Mouse (Mus musculus): Measurements from ENCODE around the gene Taz. TPM values are rescaled to one million over a fixed set of nuclear protein-coding genes. Genes with fewer than 3 reads are reported as not detected.
A peak's percentile ranks its signal among the peaks of the same experiment; 100 is the strongest.

Taz gene
- 86.8 and 90.3 TPM in 2 replicates for polyA plus RNA-seq (2015; fragmentation: Nextera tagmentation; extraction: Ambion mirVana)

DNA sequence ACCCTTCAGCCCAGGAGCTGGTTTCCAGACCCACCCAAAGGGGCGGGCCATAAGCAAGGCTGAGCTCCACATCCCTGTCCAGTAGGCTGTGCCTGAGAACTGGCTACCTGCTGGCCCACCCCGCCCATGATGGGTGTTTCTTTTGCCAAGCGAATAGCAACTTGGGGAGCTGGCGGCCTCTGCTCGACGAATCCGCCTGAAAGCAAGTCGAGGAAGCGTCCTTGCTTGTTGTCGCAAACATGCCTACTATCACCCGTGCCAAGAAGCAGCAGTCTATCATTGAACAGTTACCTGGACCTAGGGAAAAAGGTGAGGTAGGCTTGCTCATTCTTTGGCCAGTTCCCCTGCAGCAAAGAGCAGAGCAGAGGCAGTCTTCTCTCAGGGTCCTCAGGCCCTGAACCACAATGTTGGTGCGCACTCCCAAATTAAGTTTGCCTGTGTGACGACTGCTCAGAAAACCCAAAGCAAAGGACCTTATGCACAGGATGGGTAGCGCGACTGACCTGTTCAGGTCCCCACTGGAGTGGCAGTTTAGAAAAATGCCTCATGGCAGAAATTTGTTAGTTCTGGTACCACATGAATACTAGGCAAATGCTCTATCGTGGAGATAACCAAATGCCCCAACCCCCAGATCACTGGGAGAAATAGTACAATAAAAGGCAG lies at the start of gene Taz, which contains the start of gene Dnase1l1:
Gene Taz (plus strand): TSS at position 181 of the 663 bp plus-strand sequence.
Gene Dnase1l1 (minus strand): TSS at position 606 of the 663 bp plus-strand sequence.
- Histone ChIP-seq H3K27me3 (replicated peaks) (no peaks in the 10 kb centered on the region), H3K9me3 (no peaks in the 10 kb centered on the region), H3K27ac (peak within 1 kb of the TSS; percentile 85), H3K36me3 (replicated peaks) (no peaks in the 10 kb centered on the region), H3K4me3 (peak within 1 kb of the TSS; percentile 60), H3K4me2 (peak within 1 kb of the TSS; percentile 72), H3K9ac (peak within 1 kb of the TSS; percentile 73), H3K4me1 (peaks cover 16% of the 10 kb centered on the region)
- ATAC-seq (replicated peaks): peak; percentile 73
- WGBS: 23% methylated on average over 16 of the region's 16 CpGs

DNA sequence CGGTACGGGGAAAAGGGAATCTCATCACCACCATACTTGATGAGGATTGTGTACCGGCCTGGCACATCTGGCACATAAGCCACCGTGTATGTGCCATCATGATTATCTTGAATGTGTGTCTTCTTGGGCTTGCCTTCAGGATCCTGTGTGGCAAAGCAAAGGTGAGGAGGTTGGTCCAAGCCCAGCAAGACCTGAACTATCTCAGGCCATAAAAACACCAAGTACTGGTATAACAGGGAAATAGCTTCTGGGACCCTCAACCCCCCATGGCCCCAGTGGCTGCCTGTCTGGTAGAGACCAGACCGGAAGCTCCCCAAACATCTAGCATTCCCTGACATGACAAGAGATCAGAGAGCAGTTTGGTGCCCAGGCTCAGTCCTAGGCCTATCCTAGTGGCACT lies 48.5 kb upstream of the Taz start:
- 94% methylated on average over 5 of the region's 5 CpGs for WGBS
- Histone ChIP-seq H3K4me3 (no peak overlapping the region), H3K9ac (no peak overlapping the region), H3K4me2 (no peak overlapping the region), H3K9me3 (no peaks in the 10 kb centered on the region), H3K27ac (no peak overlapping the region), H3K27me3 (replicated peaks) (no peaks in the 10 kb centered on the region), H3K36me3 (replicated peaks) (peaks cover 32% of the 10 kb centered on the region), H3K4me1 (no peaks in the 10 kb centered on the region)
- ATAC-seq (replicated peaks): no peak

DNA sequence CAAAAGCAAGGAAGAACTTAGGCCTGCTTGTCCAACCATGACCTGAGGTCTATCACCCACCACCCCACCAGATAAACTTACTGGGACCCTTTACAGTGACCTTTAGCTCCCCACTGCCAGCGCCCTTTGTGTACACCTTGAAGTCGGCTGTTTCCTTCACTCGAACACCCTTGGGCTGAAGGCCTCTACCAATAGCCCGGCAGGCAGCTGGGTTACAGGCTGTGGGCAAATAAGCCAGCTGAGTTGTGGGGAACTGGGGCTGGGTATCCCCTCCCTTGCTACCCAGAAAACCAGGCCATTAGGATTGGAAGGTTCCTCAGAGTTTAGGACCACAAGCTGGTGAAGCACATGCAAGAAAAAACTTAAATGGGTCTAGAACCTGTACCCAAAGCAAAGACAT lies 41.4 kb upstream of the Taz start:
- no peak for ATAC-seq (replicated peaks)
- H3K36me3 ChIP-seq (replicated peaks): peaks cover 28% of the 10 kb centered on the region
- no peak overlapping the region for H3K27ac ChIP-seq
- peaks cover 16% of the 10 kb centered on the region for H3K4me1 ChIP-seq
- no peaks in the 10 kb centered on the region for H3K27me3 ChIP-seq (replicated peaks)
- H3K4me3 ChIP-seq: no peak overlapping the region
- no peak overlapping the region for H3K4me2 ChIP-seq
- no peak overlapping the region for H3K9ac ChIP-seq
- WGBS: 93% methylated on average over 4 of the region's 4 CpGs
- H3K9me3 ChIP-seq: no peaks in the 10 kb centered on the region

DNA sequence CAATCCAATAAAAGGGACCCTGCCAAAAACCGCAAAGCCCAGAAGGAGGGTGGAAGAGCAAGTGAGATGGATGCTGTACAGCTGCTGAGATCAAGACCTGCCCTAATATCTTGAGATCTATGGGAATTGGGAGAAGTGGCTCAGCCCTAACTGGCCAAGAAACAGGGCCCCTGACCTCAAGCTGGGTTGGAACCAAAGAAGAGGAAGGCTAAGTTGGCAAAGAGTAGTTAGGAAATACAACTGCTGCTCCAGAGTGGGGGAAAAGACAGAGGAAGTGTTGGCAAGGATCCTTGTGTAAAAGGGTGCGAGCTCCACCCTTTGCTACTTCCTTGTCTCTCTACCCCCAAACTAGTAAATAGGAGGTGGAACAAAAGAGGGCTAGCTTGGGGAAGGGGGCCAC lies 38.3 kb upstream of the Taz start:
- ATAC-seq (replicated peaks): no peak
- peak overlapping the region; percentile 57 for H3K4me3 ChIP-seq
- no peaks in the 10 kb centered on the region for H3K9me3 ChIP-seq
- peaks cover 18% of the 10 kb centered on the region; the same call in 1 of the 2 replicates for H3K36me3 ChIP-seq (replicated peaks)
- H3K27ac ChIP-seq: no peak overlapping the region
- WGBS: 100% methylated on average over 2 of the region's 2 CpGs
- peak overlapping the region; percentile 57 for H3K4me2 ChIP-seq
- H3K9ac ChIP-seq: peak overlapping the region; percentile 58; the same call in 1 of the 2 replicates
- H3K27me3 ChIP-seq (replicated peaks): no peaks in the 10 kb centered on the region
- peaks cover 16% of the 10 kb centered on the region for H3K4me1 ChIP-seq

DNA sequence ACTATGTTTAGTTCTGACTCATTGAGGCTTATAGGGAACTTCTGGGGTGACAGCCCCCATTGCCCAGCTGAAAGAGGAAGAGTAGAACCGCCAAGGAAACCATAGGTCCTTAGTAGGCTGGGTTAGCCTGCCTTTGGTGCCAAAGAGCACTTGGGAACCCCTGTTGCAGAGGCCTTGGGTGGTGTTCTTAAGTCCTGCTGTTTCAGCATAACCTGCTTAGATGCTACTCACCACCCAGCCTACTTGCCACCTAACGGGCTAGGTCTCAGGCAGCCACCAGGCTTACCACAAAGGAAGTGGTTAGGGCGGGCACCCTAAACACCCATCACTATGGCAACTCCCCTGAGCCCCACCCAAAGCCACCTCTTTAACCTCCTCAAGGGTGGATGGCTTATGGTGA lies 37.9 kb upstream of the Taz start:
- no peak overlapping the region for H3K27ac ChIP-seq
- WGBS: 53% methylated on average over 3 of the region's 3 CpGs

DNA sequence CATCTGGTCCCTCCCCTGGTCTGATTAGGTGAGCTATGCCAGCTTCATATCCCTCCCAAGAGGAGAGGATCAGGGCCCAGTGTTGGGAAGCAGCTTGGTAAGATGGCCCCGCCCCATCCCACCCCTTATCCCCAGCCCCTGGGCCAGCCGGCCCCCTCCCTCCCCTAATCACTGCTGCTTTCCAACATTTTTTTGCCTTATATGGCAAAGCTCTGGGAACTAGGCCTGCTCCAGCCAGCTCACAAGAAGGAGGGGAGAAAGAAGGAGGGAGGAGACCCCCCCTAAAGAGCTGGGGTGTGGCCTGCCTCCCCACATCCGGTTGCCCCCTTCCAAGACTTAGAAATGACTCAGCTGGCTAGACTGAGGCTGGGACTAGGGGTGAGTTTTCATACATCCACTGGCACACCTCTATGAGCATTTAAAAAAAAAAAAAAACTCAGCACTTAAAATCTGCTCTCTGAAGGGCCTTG lies 37.1 kb upstream of the Taz start:
- 21% methylated on average over 3 of the region's 3 CpGs for WGBS
- no peaks in the 10 kb centered on the region for H3K9me3 ChIP-seq
- 0 out of 2 replicates have a peak, but pooled peaks cover 10% of the 10 kb centered on the region for H3K36me3 ChIP-seq (replicated peaks)
- peaks cover 19% of the 10 kb centered on the region for H3K4me1 ChIP-seq
- H3K4me3 ChIP-seq: peak overlapping the region; percentile 57
- peak; percentile 17 for ATAC-seq (replicated peaks)
- H3K4me2 ChIP-seq: peak overlapping the region; percentile 57
- peak overlapping the region; percentile 58 for H3K9ac ChIP-seq
- H3K27me3 ChIP-seq (replicated peaks): no peaks in the 10 kb centered on the region
- peak overlapping the region; percentile 89 for H3K27ac ChIP-seq

More for the DNA sequence above, 37.9 kb upstream of the Taz start:
- ATAC-seq (replicated peaks): no peak
- H3K9ac ChIP-seq: peak overlapping the region; percentile 58; the same call in 1 of the 2 replicates
- peaks cover 18% of the 10 kb centered on the region; the same call in 1 of the 2 replicates for H3K36me3 ChIP-seq (replicated peaks)
- H3K9me3 ChIP-seq: no peaks in the 10 kb centered on the region
- peak overlapping the region; percentile 57 for H3K4me3 ChIP-seq
- H3K4me2 ChIP-seq: peak overlapping the region; percentile 57
- no peaks in the 10 kb centered on the region for H3K27me3 ChIP-seq (replicated peaks)
- peaks cover 16% of the 10 kb centered on the region for H3K4me1 ChIP-seq

DNA sequence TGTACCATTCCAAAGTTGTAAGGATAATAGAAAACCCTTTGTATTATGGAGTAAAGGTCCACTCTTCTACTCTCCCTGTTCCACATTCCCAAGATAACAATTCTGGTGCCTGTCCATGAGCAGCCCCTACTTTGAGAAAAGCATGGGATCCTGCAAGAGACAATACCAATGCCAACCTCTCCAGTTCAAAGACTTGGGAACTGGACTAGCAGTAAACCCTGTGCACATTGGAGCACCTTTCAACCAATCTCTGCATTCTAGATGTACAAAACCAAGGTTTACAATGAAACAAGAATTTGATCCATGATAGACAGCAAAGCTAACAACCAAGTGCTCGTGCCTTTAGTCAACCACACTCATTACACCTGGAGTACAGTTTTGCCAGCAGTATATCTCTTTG lies 36.6 kb upstream of the Taz start:
- peak overlapping the region; percentile 57 for H3K4me3 ChIP-seq
- no peaks in the 10 kb centered on the region for H3K9me3 ChIP-seq
- 0 out of 2 replicates have a peak, but pooled peaks cover 9% of the 10 kb centered on the region for H3K36me3 ChIP-seq (replicated peaks)
- H3K27me3 ChIP-seq (replicated peaks): no peaks in the 10 kb centered on the region
- H3K4me2 ChIP-seq: peak overlapping the region; percentile 57
- peak overlapping the region; percentile 89 for H3K27ac ChIP-seq
- peaks cover 19% of the 10 kb centered on the region for H3K4me1 ChIP-seq
- no peak for ATAC-seq (replicated peaks)
- 22% methylated on average over 1 of the region's 1 CpGs for whole genome bisulfite sequencing
- peak overlapping the region; percentile 58 for H3K9ac ChIP-seq

DNA sequence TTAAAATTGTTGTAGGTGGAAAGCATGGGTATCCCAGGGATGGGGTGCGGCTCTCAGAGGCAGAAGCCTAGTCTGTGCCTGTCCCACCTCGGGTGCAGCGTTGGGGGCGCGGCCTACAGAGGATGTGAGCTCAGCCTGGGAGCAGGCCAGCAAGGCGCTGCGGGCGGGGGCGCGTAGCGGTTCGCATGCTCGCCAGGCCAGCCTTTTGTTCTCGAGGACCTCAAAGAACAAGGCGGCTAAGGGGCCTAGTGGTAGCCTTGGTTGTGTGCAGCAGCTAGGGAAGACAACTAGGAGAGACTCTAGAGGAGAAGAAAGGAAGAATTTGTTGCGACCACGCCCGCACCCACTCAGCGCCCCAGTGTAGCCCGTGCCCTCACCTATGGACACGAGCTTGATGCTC lies 36.0 kb upstream of the Taz start:
- peak overlapping the region; percentile 57 for H3K4me2 ChIP-seq
- no peaks in the 10 kb centered on the region for H3K27me3 ChIP-seq (replicated peaks)
- ATAC-seq (replicated peaks): peak; percentile 65
- H3K4me3 ChIP-seq: peak overlapping the region; percentile 57
- H3K27ac ChIP-seq: peak overlapping the region; percentile 89
- H3K36me3 ChIP-seq (replicated peaks): 0 out of 2 replicates have a peak, but pooled peaks cover 9% of the 10 kb centered on the region
- peak overlapping the region; percentile 58 for H3K9ac ChIP-seq
- no peaks in the 10 kb centered on the region for H3K9me3 ChIP-seq
- H3K4me1 ChIP-seq: peaks cover 19% of the 10 kb centered on the region
- 24% methylated on average over 21 of the region's 21 CpGs for WGBS

DNA sequence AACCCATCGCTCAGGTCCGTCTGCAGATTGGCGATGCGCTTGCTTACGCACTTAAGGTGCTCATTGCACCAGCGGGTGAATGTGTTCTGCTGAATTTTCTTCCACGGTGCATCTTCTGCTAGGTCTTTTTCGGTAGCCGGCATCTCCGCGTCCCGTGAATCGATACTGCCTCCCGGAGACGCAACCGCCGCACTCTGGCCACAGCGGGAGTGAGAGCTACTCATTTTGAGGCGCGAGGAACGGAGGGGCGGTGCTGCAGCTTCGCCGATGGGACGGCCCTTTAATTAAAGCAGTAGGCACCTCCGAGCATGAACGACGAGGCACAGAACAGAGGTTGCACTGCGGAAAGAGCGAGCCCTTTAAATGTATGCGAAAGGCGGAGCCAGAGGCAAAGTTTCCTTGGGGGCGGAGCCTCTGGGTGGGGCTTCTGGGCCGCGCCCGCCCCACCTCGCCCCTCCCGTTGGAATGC lies 35.5 kb upstream of the Taz start:
- Histone ChIP-seq H3K36me3 (replicated peaks) (0 out of 2 replicates have a peak, but pooled peaks cover 8% of the 10 kb centered on the region), H3K27me3 (replicated peaks) (no peaks in the 10 kb centered on the region), H3K4me3 (peak overlapping the region; percentile 57), H3K9ac (peak overlapping the region; percentile 58), H3K4me1 (peaks cover 19% of the 10 kb centered on the region), H3K4me2 (peak overlapping the region; percentile 57), H3K27ac (peak overlapping the region; percentile 89), H3K9me3 (no peaks in the 10 kb centered on the region)
- peak; percentile 92 for ATAC-seq (replicated peaks)
- 23% methylated on average over 38 of the region's 38 CpGs for WGBS

DNA sequence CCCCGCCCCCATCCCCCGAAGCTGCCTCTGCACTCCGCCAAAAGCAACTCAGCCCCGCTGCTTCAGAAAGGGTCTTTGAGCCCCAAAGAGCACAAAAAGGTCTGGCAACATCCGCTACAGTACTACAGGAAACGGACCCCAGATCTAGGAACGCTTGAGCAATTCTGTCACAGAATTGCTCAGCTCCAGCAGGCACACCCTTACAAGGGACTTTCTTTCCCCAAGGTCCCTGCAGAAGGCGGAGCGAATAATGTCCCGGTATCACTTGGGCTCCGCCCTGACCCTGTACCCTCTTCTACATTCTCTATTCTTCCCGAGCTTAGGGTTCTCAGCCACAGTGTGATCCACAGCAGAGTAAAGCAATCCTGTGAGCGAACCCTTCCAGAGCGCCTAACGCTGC lies 35.0 kb upstream of the Taz start:
- 0 out of 2 replicates have a peak, but pooled peaks cover 3% of the 10 kb centered on the region for H3K36me3 ChIP-seq (replicated peaks)
- peak; percentile 18 for ATAC-seq (replicated peaks)
- H3K9ac ChIP-seq: no peak overlapping the region
- peak overlapping the region; percentile 57 for H3K4me2 ChIP-seq
- no peaks in the 10 kb centered on the region for H3K9me3 ChIP-seq
- 21% methylated on average over 15 of the region's 15 CpGs for WGBS
- no peaks in the 10 kb centered on the region for H3K27me3 ChIP-seq (replicated peaks)
- H3K4me1 ChIP-seq: peaks cover 19% of the 10 kb centered on the region
- H3K27ac ChIP-seq: peak overlapping the region; percentile 89
- H3K4me3 ChIP-seq: peak overlapping the region; percentile 57

DNA sequence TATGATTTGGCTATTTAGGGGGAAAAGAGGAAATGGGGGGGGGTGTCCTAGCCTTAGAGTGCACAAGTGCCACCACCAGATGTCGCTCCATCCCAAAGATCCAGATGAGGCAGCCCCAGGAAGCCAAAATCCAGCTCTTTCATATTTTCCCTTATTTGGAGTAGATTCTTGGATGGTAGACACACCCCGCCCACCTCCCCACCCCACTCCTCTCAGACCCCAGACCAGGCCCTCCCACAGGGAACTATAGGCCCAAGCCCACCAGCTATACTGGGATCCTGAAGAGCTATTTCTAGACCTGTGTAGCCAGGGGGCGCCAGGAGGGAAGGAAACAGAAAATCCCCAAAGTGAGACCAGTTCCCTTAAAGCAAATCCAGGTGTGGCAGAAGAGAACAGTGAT lies 33.1 kb upstream of the Taz start:
- 21% methylated on average over 3 of the region's 3 CpGs for WGBS
- Histone ChIP-seq H3K4me3 (no peak overlapping the region), H3K4me1 (peaks cover 8% of the 10 kb centered on the region; the same call in 1 of the 2 replicates), H3K27me3 (replicated peaks) (no peaks in the 10 kb centered on the region), H3K27ac (peak overlapping the region; percentile 3; the same call in 1 of the 2 replicates), H3K36me3 (replicated peaks) (no peaks in the 10 kb centered on the region), H3K9me3 (no peaks in the 10 kb centered on the region), H3K4me2 (peak overlapping the region; percentile 72), H3K9ac (no peak overlapping the region)
- ATAC-seq (replicated peaks): no peak

DNA sequence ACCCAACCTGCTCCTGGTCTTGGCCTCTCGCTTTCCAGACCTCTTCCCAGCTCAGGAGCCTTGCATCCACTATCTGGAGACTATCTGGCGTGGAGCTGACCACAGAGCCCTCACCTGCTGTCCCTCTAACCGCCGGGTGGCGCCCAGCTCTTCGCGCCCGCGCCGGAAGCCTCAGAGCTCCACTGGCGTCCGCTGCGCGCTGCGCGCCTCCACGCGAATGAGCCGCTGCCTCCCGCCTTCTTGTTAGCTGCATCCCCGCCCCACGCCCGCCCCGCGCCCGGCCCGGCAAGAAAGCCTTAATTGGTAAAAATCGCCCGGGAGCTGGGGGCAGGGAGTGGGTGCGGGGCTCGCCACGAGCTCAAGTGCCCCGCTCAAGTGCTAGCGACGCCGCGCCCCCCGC lies 32.1 kb upstream of the Taz start, which contains the start of gene Flna:
Gene Flna (minus strand): TSS at position 206 of the 400 bp plus-strand sequence.
- Histone ChIP-seq H3K27ac (peak within 1 kb of the TSS; percentile 60), H3K4me3 (peak within 1 kb of the TSS; percentile 44), H3K9ac (peak within 1 kb of the TSS; percentile 46), H3K27me3 (replicated peaks) (no peaks in the 10 kb centered on the region), H3K9me3 (no peaks in the 10 kb centered on the region), H3K4me2 (peak within 1 kb of the TSS; percentile 72), H3K4me1 (peaks cover 4% of the 10 kb centered on the region; the same call in 1 of the 2 replicates), H3K36me3 (replicated peaks) (no peaks in the 10 kb centered on the region)
- 12% methylated on average over 38 of the region's 38 CpGs for WGBS
- ATAC-seq (replicated peaks): no peak

Measured in midbrain, embryonic 15.5 days (tissue).